Mouse (Mus musculus) MEL (cell line): ENCODE data around the gene Foxc2. TPM values are rescaled to one million over a fixed set of nuclear protein-coding genes. Genes with fewer than 3 reads are reported as not detected.
A peak's percentile ranks its signal among the peaks of the same experiment; 100 is the strongest.

ENCODE experiments used
- DNase-seq: peaks from one replicate; pipeline ENCODE4 v3.0.0; 2011; ENCODE audit warnings: low read depth, low spot score
- H3K27ac ChIP-seq: 2 replicates; pipeline ENCODE4 v1.5.1; 2012; ENCODE audit warnings: low read depth, mild to moderate bottlenecking, control low read depth, low read length, moderate library complexity; ENCODE audit not compliant: control insufficient read depth
- H3K27me3 ChIP-seq, 2 experiments: fragments of 150-350 bp in 1 of 2; sonication (generic) in 1 of 2; 2 replicates each; pipeline ENCODE4 v1.6.1; 2012; ENCODE audit warnings: low read length in 2 of 2, mild to moderate bottlenecking in 2 of 2, improper control_type of control experiment in 1 of 2, moderate library complexity in 1 of 2; ENCODE audit not compliant: insufficient read depth in 2 of 2, control insufficient read depth in 1 of 2
- H3K36me3 ChIP-seq, 2 experiments: 2 replicates each; pipeline ENCODE4 v1.6.1; 2012 to 2014; ENCODE audit warnings: low read length in 2 of 2, improper control_type of control experiment in 1 of 2, inconsistent platforms in 1 of 2, mild to moderate bottlenecking in 1 of 2; ENCODE audit not compliant: insufficient read depth in 2 of 2, control insufficient read depth in 1 of 2
- H3K4me1 ChIP-seq, 2 experiments: fragments of 150-350 bp in 1 of 2; sonication (generic) in 1 of 2; 2 replicates each; pipeline ENCODE4 v1.6.1; 2012; ENCODE audit warnings: low read length in 2 of 2, improper control_type of control experiment in 1 of 2, mild to moderate bottlenecking in 1 of 2; ENCODE audit not compliant: insufficient read depth in 2 of 2, control insufficient read depth in 1 of 2
- H3K4me3 ChIP-seq, 2 experiments: fragments of 150-350 bp in 1 of 2; sonication (generic) in 1 of 2; 2 replicates each; pipeline ENCODE4 v1.5.1; 2012; ENCODE audit warnings: low read depth in 2 of 2, low read length in 2 of 2, mild to moderate bottlenecking in 2 of 2, moderate library complexity in 2 of 2, control low read depth in 1 of 2, improper control_type of control experiment in 1 of 2; ENCODE audit not compliant: control insufficient read depth in 1 of 2, insufficient read depth in 1 of 2
- H3K79me2 ChIP-seq: 2 replicates; pipeline ENCODE4 v1.6.1; 2012; ENCODE audit warnings: mild to moderate bottlenecking, low read length, moderate library complexity; ENCODE audit not compliant: control insufficient read depth, poor library complexity, insufficient read depth
- H3K9ac ChIP-seq: 2 replicates; pipeline ENCODE4 v1.6.1; 2012; ENCODE audit warnings: low read depth, mild to moderate bottlenecking, control low read depth, low read length, moderate library complexity; ENCODE audit not compliant: control insufficient read depth, poor library complexity, severe bottlenecking
- H3K9me3 ChIP-seq: fragments of 150-350 bp; sonication (generic); replicated peaks from 2 replicates; pipeline ENCODE4 v1.6.1; 2012; ENCODE audit warnings: mild to moderate bottlenecking, low read length, improper control_type of control experiment, moderate library complexity; ENCODE audit not compliant: insufficient read depth
- BHLHE40 ChIP-seq: IDR thresholded peaks from 2 replicates; pipeline ENCODE4 v1.6.1; 2012; ENCODE audit warnings: low read depth, mild to moderate bottlenecking, inconsistent platforms, low read length, improper control_type of control experiment, borderline replicate concordance
- CHD1 ChIP-seq: IDR thresholded peaks from 2 replicates; pipeline ENCODE4 v1.6.1; 2012; ENCODE audit warnings: low read depth, mild to moderate bottlenecking, inconsistent platforms, low read length, improper control_type of control experiment
- CHD2 ChIP-seq: IDR thresholded peaks from 2 replicates; pipeline ENCODE4 v1.6.1; 2011; ENCODE audit warnings: low read length, improper control_type of control experiment
- CTCF ChIP-seq, 3 experiments: IDR thresholded peaks in 2 of 3; conservative IDR thresholded peaks in 1 of 3; 2 replicates each; pipeline ENCODE4 v1.5.1; 2011 to 2012; ENCODE audit warnings: low read length in 3 of 3, low read depth in 2 of 3, mild to moderate bottlenecking in 2 of 3, improper control_type of control experiment in 1 of 3, inconsistent platforms in 1 of 3, mixed read lengths in 1 of 3, moderate library complexity in 1 of 3; ENCODE audit not compliant: control insufficient read depth in 1 of 3, insufficient read depth in 1 of 3, poor library complexity in 1 of 3, severe bottlenecking in 1 of 3
- E2F4 ChIP-seq: IDR thresholded peaks from 2 replicates; pipeline ENCODE4 v1.6.1; 2011; ENCODE audit warnings: low read depth, low read length, improper control_type of control experiment, borderline replicate concordance
- ETS1 ChIP-seq: IDR thresholded peaks from 2 replicates; pipeline ENCODE4 v1.6.1; 2012; ENCODE audit warnings: low read depth, mild to moderate bottlenecking, inconsistent platforms, low read length, improper control_type of control experiment, moderate library complexity
- GABPA ChIP-seq: IDR thresholded peaks from 2 replicates; pipeline ENCODE4 v1.6.1; 2012; ENCODE audit warnings: low read depth, mild to moderate bottlenecking, inconsistent platforms, low read length, improper control_type of control experiment, moderate library complexity
- GATA1 ChIP-seq: IDR thresholded peaks from 2 replicates; pipeline ENCODE4 v1.6.1; 2011; ENCODE audit warnings: low read depth, low read length, improper control_type of control experiment
- JUND ChIP-seq: IDR thresholded peaks from 2 replicates; pipeline ENCODE4 v1.6.1; 2011; ENCODE audit warnings: low read depth, mild to moderate bottlenecking, improper control_type of control experiment, low read length
- KAT2A ChIP-seq: conservative IDR thresholded peaks from 2 replicates; pipeline ENCODE4 v1.6.1; 2012; ENCODE audit warnings: low read depth, low read length, improper control_type of control experiment, inconsistent platforms
- MAFK ChIP-seq: IDR thresholded peaks from 2 replicates; pipeline ENCODE4 v1.6.1; 2011; ENCODE audit warnings: low read depth, mild to moderate bottlenecking, low read length, improper control_type of control experiment, borderline replicate concordance
- MAZ ChIP-seq: IDR thresholded peaks from 2 replicates; pipeline ENCODE4 v1.6.1; 2012; ENCODE audit warnings: low read depth, mild to moderate bottlenecking, inconsistent platforms, low read length, improper control_type of control experiment
- MEF2A ChIP-seq: IDR thresholded peaks from 2 replicates; pipeline ENCODE4 v1.6.1; 2014; ENCODE audit warnings: low read depth, mild to moderate bottlenecking, inconsistent platforms, low read length, improper control_type of control experiment; ENCODE audit not compliant: poor library complexity, insufficient replicate concordance, severe bottlenecking; ENCODE audit errors: extremely low read depth
- MXI1 ChIP-seq: IDR thresholded peaks from 2 replicates; pipeline ENCODE4 v1.6.1; 2011; ENCODE audit warnings: mild to moderate bottlenecking, low read depth, low read length, improper control_type of control experiment
- MYB ChIP-seq: IDR thresholded peaks from 2 replicates; pipeline ENCODE4 v1.6.1; 2011; ENCODE audit warnings: mild to moderate bottlenecking, low read depth, low read length, improper control_type of control experiment
- MYC ChIP-seq: IDR thresholded peaks from 2 replicates; pipeline ENCODE4 v1.6.1; 2011; ENCODE audit warnings: low read depth, mild to moderate bottlenecking, low read length, improper control_type of control experiment, moderate library complexity
- NRF1 ChIP-seq: IDR thresholded peaks from 2 replicates; pipeline ENCODE4 v1.6.1; 2014; ENCODE audit warnings: low read depth, mild to moderate bottlenecking, inconsistent platforms, low read length, improper control_type of control experiment, moderate library complexity; ENCODE audit not compliant: poor library complexity, insufficient read depth, severe bottlenecking
- POLR2A ChIP-seq, 2 experiments: IDR thresholded peaks; 2 replicates each; pipeline ENCODE4 v1.6.1; 2011 to 2012; ENCODE audit warnings: low read length in 2 of 2, mild to moderate bottlenecking in 2 of 2, control low read depth in 1 of 2, improper control_type of control experiment in 1 of 2, low read depth in 1 of 2, moderate library complexity in 1 of 2; ENCODE audit not compliant: control insufficient read depth in 1 of 2, insufficient read depth in 1 of 2, poor library complexity in 1 of 2
- POLR2AphosphoS2 ChIP-seq: IDR thresholded peaks from 2 replicates; pipeline ENCODE4 v1.6.1; 2011; ENCODE audit warnings: low read length, improper control_type of control experiment
- POLR2AphosphoS5 ChIP-seq: IDR thresholded peaks from 2 replicates; pipeline ENCODE4 v1.6.1; 2012; ENCODE audit warnings: low read depth, borderline replicate concordance, mild to moderate bottlenecking, inconsistent platforms, low read length, moderate library complexity, mixed read lengths
- RCOR1 ChIP-seq: IDR thresholded peaks from 2 replicates; pipeline ENCODE4 v1.6.1; 2012; ENCODE audit warnings: low read depth, mild to moderate bottlenecking, inconsistent platforms, low read length, improper control_type of control experiment
- TBP ChIP-seq: IDR thresholded peaks from 2 replicates; pipeline ENCODE4 v1.8.0; 2011; ENCODE audit warnings: low read depth, low read length, improper control_type of control experiment
- TCF12 ChIP-seq: IDR thresholded peaks from 2 replicates; pipeline ENCODE4 v1.6.1; 2014; ENCODE audit warnings: low read depth, mild to moderate bottlenecking, inconsistent platforms, low read length, improper control_type of control experiment, moderate library complexity
- UBTF ChIP-seq: IDR thresholded peaks from 2 replicates; pipeline ENCODE4 v1.6.1; 2012; ENCODE audit warnings: low read depth, mild to moderate bottlenecking, inconsistent platforms, low read length, improper control_type of control experiment, moderate library complexity, borderline replicate concordance; ENCODE audit not compliant: insufficient read depth
- ZMIZ1 ChIP-seq: IDR thresholded peaks from 2 replicates; pipeline ENCODE4 v1.6.1; 2012; ENCODE audit warnings: low read depth, mild to moderate bottlenecking, inconsistent platforms, low read length, improper control_type of control experiment, moderate library complexity
- ZNF384 ChIP-seq: IDR thresholded peaks from 2 replicates; pipeline ENCODE4 v1.6.1; 2012; ENCODE audit warnings: low read depth, mild to moderate bottlenecking, inconsistent platforms, low read length, improper control_type of control experiment
- polyA plus RNA-seq, 2 experiments: library from polyadenylated mRNA; stranded (reverse) in 1 of 2; unstranded in 1 of 2; fragments of >175 nt in 1 of 2; fragments of >200 nt in 1 of 2; gene quantifications; 2 replicates each; pipeline versions ENCODE4 v1.2.1 to v1.2.4; 2012; ENCODE audit warnings: low replicate concordance in 2 of 2, low read depth in 1 of 2; ENCODE audit not compliant: insufficient read length in 2 of 2, insufficient read depth in 1 of 2, missing spikeins in 1 of 2
- total RNA-seq: library from RNA; depleted of rRNA; stranded (reverse); fragments of 300-350 nt; gene quantifications from 2 replicates; pipeline ENCODE4 v1.2.3, GENCODE M21; 2012

Gene Foxc2
- total and polyA plus RNA-seq, 3 experiments: 13.6 to 15.4 TPM; not detected in 1

GRCm38 (mm10) chr8:121113261-121113660 lies 2.7 kb upstream of the Foxc2 start (continued):
- TF ChIP-seq ZMIZ1 (no peak), POLR2A (IDR thresholded peaks at IDR 0.05; ENCODE audit: control insufficient read depth in 1 of 2, insufficient read depth in 1 of 2, low read depth in 1 of 2, low read length in 2 of 2, poor library complexity in 1 of 2) (no peak), BHLHE40 (peak; percentile 74), UBTF (no peak), POLR2AphosphoS2 (no peak), CHD2 (no peak), POLR2AphosphoS5 (no peak), CTCF (IDR thresholded peaks at IDR 0.05 in 2 of 3, conservative IDR thresholded peaks at IDR 0.05 in 1 of 3; ENCODE audit: control insufficient read depth in 1 of 3, insufficient read depth in 1 of 3, low read depth in 2 of 3, low read length in 3 of 3, poor library complexity in 1 of 3, severe bottlenecking in 1 of 3) (peak; percentile 92 to 100 (median 96); a peak in 5 of 6 replicates), MYB (no peak), MAFK (no peak), KAT2A (no peak), JUND (peak; percentile 29; the same call in 1 of the 2 replicates), CHD1 (no peak), GATA1 (no peak), NRF1 (peak; percentile 22; the same call in 1 of the 2 replicates)

GRCm38 (mm10) chr8:121115136-121115535 lies 835 bp upstream of the Foxc2 start:
- H3K9me3 ChIP-seq: no peaks in the 10 kb centered on the region
- peaks cover 0 to 10% of the 10 kb centered on the region in 2 experiments; a peak in 3 of 4 replicates for H3K36me3 ChIP-seq
- TF ChIP-seq MEF2A (no peak), POLR2AphosphoS2 (no peak), MXI1 (no peak), CHD1 (no peak), ZMIZ1 (no peak), E2F4 (no peak), ZNF384 (no peak), ETS1 (no peak), MYC (no peak), POLR2A (IDR thresholded peaks at IDR 0.05; ENCODE audit: control insufficient read depth in 1 of 2, insufficient read depth in 1 of 2, low read depth in 1 of 2, low read length in 2 of 2, poor library complexity in 1 of 2) (no peak), RCOR1 (no peak), MAFK (no peak), TBP (no peak), JUND (no peak), TCF12 (no peak), MAZ (no peak), GABPA (no peak)
- TF ChIP-seq, all 39 proteins: peak for 0
- no peak overlapping the region for H3K9ac ChIP-seq
- DNase-seq: no peak
- no peak overlapping the region for H3K27ac ChIP-seq
- H3K79me2 ChIP-seq: peaks cover 38% of the 10 kb centered on the region
- peaks cover 3 to 13% of the 10 kb centered on the region in 2 experiments; a peak in 3 of 4 replicates for H3K4me1 ChIP-seq
- no peak overlapping the region for H3K4me3 ChIP-seq
- no peaks in the 10 kb centered on the region for H3K27me3 ChIP-seq
